Mouse (Mus musculus) heart, adult 2 months (tissue): Measurements from ENCODE around the gene Reg3a.

Source experiments
- CTCF ChIP-seq: fragments of 200-600 bp; IDR thresholded peaks from 2 replicates; pipeline ENCODE4 v1.8.1; 2022; ENCODE audit warnings: antibody characterized with exemption, mild to moderate bottlenecking, moderate library complexity
- EP300 ChIP-seq: fragments of 200-500 bp; IDR thresholded peaks from 2 replicates; pipeline ENCODE4 v1.6.1; 2011; ENCODE audit warnings: low read depth, low read length, control low read depth; ENCODE audit not compliant: insufficient read depth
- POLR2A ChIP-seq: fragments of 200-500 bp; IDR thresholded peaks from 2 replicates; pipeline ENCODE4 v1.6.1; 2011; ENCODE audit warnings: mild to moderate bottlenecking, low read depth, low read length, control low read depth; ENCODE audit not compliant: insufficient read depth

DNA sequence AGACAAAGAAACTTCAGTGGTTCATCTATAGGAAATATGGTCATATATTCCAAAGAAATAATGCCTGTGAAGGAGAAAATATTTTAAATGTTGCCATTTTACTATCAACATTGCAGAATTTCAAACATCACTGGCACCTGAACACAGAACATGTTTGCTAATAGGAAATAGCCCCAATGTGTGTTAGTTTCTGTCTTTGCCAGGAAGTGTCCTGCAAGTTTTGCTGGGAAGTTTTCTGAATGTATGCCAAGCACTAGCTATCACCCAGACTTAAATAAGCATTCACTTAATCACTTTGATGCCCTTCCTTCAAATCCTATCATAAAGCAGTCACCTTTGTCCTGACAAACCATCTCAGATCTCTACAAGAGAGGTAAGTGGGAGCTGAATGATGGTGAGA, at the start of gene Reg3a:
- TF ChIP-seq CTCF (no peak), EP300 (no peak), POLR2A (no peak)
